Mouse (Mus musculus) adrenal gland, postnatal 10 days (tissue): ENCODE measurements at regions not wholly inside any gene's neighbourhood (a gene's known extent, or its start where the extent isn't known, plus 50 kb on each side); places are given as distances from the start of the nearest gene placed in this dataset.
A peak's percentile ranks its signal among the peaks of the same experiment; 100 is the strongest.
"Not testable (repeated sequence)": the region's sequence is repeated elsewhere in the genome, so short reads cannot be mapped to it uniquely, and the experiment has no call there.

Experiments
- DNase-seq: peaks from one replicate; pipeline ENCODE4 v3.0.0; 2021; ENCODE audit warnings: mixed read lengths

- DNase-seq, result not testable (repeated sequence)
These were observed 54.0 kb upstream of the Krba1 start for GRCm38 (mm10) chr6:48341367-48341766.

GRCm38 (mm10) chr6:48336964-48337363, 58.4 kb upstream of the Krba1 start:
- DNase-seq, result not testable (repeated sequence)

DNA sequence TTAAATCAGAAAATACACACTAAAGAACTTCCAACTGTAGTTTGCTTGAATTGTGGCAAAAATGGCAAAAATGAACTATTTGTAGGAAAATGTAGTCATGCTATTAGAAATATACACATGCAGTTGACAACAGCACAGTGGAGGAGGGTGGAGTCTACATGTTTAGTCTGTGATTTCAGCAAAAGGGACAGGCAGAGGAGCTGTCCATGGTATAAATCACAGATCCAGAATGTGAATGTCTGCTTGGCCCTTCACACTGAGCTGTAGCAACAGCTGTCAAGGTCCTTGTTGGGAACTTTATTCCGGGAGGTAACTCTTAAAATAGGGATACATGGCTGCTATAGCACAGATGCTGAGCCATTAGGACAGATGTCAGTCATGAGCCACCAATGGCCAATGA, 107.4 kb upstream of the Krba1 start:
- DNase-seq, result no peak

- DNase-seq, result not testable (repeated sequence)
These were observed 115.7 kb upstream of the Krba1 start for GRCm38 (mm10) chr6:48279646-48280045.

GRCm38 (mm10) chr6:48261563-48261962, 133.8 kb upstream of the Krba1 start:
- DNase-seq, result not testable (repeated sequence)

- not testable (repeated sequence) for DNase-seq
These were observed 142.4 kb upstream of the Krba1 start for GRCm38 (mm10) chr6:48252989-48253388.

- no peak for DNase-seq
These were observed 143.4 kb upstream of the Krba1 start for GRCm38 (mm10) chr6:48251954-48252353.

DNA sequence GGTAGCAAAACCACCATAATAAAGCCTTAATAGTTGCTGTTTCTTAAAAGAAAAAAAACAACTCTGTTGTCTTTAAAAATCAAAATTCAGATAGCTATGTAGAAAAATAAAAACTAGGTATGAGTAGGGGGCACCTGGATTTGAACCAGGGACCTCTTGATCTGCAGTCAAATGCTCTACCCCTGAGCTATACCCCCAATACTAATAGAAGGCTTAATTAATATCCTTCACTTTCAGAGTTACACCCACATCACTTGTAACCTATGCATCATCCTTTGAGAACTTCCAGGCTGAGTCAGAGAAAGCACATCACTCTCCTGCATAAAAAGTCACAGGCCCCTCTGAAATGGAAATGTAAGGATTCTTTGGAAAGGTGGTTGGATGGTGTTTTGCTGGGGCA, 151.2 kb upstream of the Krba1 start:
- DNase-seq, result not testable (repeated sequence)

DNA sequence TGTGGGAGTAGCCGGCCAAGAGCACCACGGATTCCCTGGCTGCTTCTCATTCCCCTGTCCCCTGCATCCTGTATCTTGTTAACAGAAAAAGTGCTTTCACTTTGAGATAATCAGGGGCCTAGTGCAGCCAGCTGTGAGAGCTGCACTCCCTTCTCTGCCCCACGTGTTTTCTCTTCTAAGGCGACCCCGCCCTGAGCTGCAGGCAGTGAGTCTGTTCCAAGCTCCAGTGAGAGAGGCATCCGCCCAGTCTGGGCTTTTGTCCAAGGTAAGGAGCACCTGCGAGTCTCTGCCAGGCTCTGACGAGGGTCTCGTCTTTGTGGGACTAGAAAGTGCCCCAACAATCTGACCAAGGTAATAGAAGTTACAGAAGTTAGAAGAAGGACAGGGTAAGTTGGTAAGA, 141.0 kb upstream of the Zfp746 start:
- DNase-seq, result peak; percentile 28

DNA sequence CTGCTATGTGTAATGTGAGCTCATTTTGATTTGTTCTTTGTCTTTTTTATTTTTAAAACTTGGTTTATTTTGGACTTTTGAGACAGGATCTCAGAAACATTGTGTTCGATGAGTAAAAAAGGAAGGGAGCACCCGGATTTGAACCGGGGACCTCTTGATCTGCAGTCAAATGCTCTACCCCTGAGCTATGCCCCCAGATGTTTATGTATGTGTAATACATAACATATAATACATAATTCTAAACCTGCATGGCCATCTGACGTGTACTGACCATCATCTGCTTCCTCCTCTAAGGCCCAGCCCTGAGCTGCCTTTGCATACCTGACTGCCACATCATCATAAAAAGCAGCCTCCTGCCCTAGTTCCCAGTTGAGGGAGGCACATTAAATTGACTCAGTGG, 137.8 kb upstream of the Zfp746 start:
- DNase-seq, result no peak

- DNase-seq, result no peak
These were observed 136.6 kb upstream of the Zfp746 start for GRCm38 (mm10) chr6:48222971-48223370.

DNA sequence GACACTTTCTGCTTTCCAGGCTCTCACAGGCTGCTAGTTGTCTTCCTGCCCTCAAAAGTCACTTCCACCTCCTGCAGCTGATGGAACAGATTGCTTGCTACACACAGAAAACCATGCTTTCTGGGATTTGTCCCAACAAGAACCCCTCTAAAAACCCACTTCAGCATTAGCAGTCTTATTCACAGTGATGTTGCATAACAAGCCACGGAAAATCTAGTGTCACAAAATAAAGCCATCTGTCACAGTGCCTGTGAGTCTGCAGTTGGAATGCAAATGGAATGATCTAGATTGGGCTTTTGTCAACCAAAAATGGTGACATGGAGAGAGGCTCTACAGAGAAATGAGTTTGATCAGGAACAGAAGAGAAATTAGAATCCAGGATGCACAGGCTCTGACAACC, 135.4 kb upstream of the Zfp746 start:
- not testable (repeated sequence) for DNase-seq

GRCm38 (mm10) chr6:48215212-48215611, 128.8 kb upstream of the Zfp746 start:
- no peak for DNase-seq

GRCm38 (mm10) chr6:48209739-48210138, 123.3 kb upstream of the Zfp746 start:
- DNase-seq, result no peak

DNA sequence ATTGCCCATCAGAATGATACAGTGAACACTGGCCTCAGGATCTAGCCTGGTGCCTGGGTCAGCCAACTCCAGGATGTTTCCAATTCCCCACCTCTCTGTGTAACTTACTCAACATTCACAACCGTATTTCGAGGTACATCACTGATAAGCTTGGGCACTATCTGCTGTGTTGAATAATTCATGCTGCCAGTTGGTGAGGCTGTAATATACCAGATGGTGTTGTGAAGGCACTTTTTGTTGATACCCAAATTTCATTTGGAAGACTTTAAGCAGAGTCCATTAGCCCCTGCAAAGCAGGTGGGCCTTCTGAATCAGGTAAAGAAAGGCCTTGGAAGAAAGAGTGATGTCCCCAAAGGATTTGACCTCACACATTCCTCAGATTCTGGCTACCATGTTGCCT, 122.7 kb upstream of the Zfp746 start:
- no peak for DNase-seq

DNA sequence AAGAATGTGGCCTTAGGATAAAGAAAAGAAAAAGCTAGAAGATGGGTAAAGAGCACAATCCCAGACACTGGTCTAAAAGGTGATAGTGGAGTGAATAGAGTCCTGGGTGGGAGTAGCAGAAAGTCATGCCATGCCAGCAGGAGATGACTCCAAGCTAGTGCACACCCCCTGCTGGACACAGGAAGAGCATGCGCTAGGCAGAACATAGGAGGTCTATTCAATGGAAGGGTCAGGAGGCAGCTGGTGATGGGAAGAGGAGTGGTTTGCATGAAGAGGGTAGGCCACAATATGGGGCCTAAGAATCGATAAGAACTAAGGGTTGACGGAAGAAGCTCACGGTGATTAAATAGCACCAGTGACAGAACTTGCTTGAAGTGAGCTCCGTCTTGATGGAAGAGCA, 119.3 kb upstream of the Zfp746 start:
- no peak for DNase-seq

GRCm38 (mm10) chr6:48199951-48200350, 113.6 kb upstream of the Zfp746 start:
- DNase-seq, result peak; percentile 54

- DNase-seq, result no peak
These were observed 112.4 kb upstream of the Zfp746 start for GRCm38 (mm10) chr6:48198806-48199205.

DNA sequence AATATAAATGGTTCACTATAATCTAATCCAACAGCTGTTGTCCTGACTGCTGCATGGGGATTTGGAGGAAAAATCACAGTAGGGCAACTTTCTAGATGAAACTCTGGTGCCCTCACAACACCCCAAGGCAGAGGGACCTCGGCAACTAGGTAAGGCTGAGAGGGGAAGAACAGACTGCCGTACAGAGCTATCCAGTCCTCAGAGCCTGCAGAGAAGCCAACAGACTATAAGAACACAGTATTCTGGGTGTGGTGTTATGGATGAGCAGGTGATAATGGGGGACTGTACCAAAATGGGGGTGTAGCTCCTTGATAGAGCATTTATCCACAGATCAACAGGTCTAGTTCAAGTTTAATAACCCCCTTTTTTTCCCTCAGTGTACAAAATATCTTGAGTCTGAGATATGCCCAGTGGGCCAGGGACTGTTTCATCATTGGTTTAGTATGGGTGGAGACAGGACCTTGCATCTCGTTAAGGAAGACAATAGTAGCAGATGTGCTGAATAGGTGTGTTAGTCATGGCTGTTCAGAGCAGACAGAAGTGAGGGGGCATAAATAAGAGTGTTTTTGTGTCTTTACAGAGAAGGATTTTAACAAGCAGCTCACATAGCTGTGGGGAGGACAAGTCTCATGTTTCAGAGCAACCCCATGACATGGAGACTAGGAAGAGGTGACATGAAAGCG, 111.4 kb upstream of the Zfp746 start:
- no peak for DNase-seq

GRCm38 (mm10) chr6:48188363-48188762, 102.0 kb upstream of the Zfp746 start:
- DNase-seq, result not testable (repeated sequence)

- DNase-seq, result no peak
These were observed 98.9 kb upstream of the Zfp746 start for GRCm38 (mm10) chr6:48185311-48185710.

- no peak for DNase-seq
These were observed 92.1 kb upstream of the Zfp746 start for GRCm38 (mm10) chr6:48178360-48179120.

DNA sequence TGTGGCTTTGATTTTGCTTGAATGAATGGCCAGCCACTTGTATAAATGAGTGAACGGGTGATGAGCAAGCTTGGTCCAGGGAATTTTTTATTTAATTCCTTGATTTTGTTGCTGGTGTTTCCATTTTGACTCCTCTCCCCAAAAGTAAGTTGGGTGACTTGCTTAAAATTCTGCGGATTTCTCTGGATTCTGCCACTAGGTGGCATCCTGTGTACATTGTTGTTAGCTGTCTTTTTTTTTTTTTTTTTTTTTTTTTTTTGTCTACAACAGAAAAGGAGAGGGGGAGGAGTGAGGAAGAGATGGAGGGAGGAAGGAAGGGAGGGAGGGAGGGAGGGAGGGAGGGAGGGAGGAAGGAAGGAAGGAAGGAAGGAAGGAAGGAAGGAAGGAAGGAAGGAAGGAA, 91.5 kb upstream of the Zfp746 start:
- peak; percentile 72 for DNase-seq

- no peak for DNase-seq
These were observed 88.8 kb upstream of the Zfp746 start for GRCm38 (mm10) chr6:48175234-48175633.
